Mouse (Mus musculus) megakaryocyte progenitor cell, adult 5-6 weeks (primary cell): ENCODE measurements around the gene Rps24. TPM values are rescaled to one million over a fixed set of nuclear protein-coding genes. Genes with fewer than 3 reads are reported as not detected.
A peak's percentile ranks its signal among the peaks of the same experiment; 100 is the strongest.
"Not testable (repeated sequence)": the region's sequence is repeated elsewhere in the genome, so short reads cannot be mapped to it uniquely, and the experiment has no call there.

Experiments
- ATAC-seq: replicated peaks from 2 replicates; pipeline ENCODE4 v1.8.0; 2016; ENCODE audit warnings: mild to moderate bottlenecking, moderate TSS enrichment, inconsistent platforms; ENCODE audit not compliant: poor library complexity
- total RNA-seq, 2 experiments: library from RNA; stranded (forward) in 1 of 2; stranded (reverse) in 1 of 2; fragments of 157-497, 149-512 nt in 1 of 2; fragments of 200-1000 nt in 1 of 2; gene quantifications; 2 replicates each; pipeline versions ENCODE4 v1.2.3 to v1.2.4; 2015 to 2017

Gene Rps24
- total RNA-seq (2015) (4,931 and 5,478 TPM in 2 replicates), total RNA-seq (2017) (4,866 and 6,009 TPM in 2 replicates)

GRCm38 (mm10) chr14:24486773-24487227 is at the start of gene Rps24, which contains the start of gene Polr3a:
Gene Rps24, plus strand, starts transcription at chr14:24487125.
Gene Polr3a, minus strand, starts transcription at chr14:24487058.
- ATAC-seq = peak; percentile 84

GRCm38 (mm10) chr14:24443529-24443928 is 43.4 kb upstream of the Rps24 start:
- ATAC-seq = 0 out of 2 replicates have a peak, but pooled peaks have one; percentile 26

- ATAC-seq = no peak
These were observed 28.7 kb upstream of the Rps24 start for GRCm38 (mm10) chr14:24458191-24458590.

- no peak for ATAC-seq
These were observed 18.1 kb upstream of the Rps24 start for GRCm38 (mm10) chr14:24468806-24469205.

GRCm38 (mm10) chr14:24486241-24486767 is 621 bp upstream of the Rps24 start:
- ATAC-seq = peak; percentile 10

GRCm38 (mm10) chr14:24489772-24490171 is 2.8 kb downstream of the Rps24 start:
- not testable (repeated sequence) for ATAC-seq

- ATAC-seq = peak; percentile 86
These were observed 3.7 kb downstream of the Rps24 start for GRCm38 (mm10) chr14:24490468-24491265.

- ATAC-seq = 0 out of 2 replicates have a peak, but pooled peaks have one; percentile 9
These were observed 4.5 kb downstream of the Rps24 start for GRCm38 (mm10) chr14:24491266-24491981.

GRCm38 (mm10) chr14:24493256-24493655 is 6.3 kb downstream of the Rps24 start:
- no peak for ATAC-seq

GRCm38 (mm10) chr14:24496507-24496906 is 9.6 kb downstream of the Rps24 start:
- no peak for ATAC-seq

GRCm38 (mm10) chr14:24497443-24497842 is 10.5 kb downstream of the Rps24 start:
- ATAC-seq = no peak

GRCm38 (mm10) chr14:24498561-24499255 is 11.8 kb downstream of the Rps24 start:
- 0 out of 2 replicates have a peak, but pooled peaks have one; percentile 1 for ATAC-seq

- ATAC-seq = no peak
These were observed 12.6 kb downstream of the Rps24 start for GRCm38 (mm10) chr14:24499478-24499877.

GRCm38 (mm10) chr14:24500091-24500844 is 13.3 kb downstream of the Rps24 start:
- peak; percentile 71 for ATAC-seq

- ATAC-seq = peak; percentile 5
These were observed 13.9 kb downstream of the Rps24 start for GRCm38 (mm10) chr14:24500845-24501186.

GRCm38 (mm10) chr14:24501256-24501655 is 14.3 kb downstream of the Rps24 start:
- no peak for ATAC-seq

GRCm38 (mm10) chr14:24507452-24508069 is 20.6 kb downstream of the Rps24 start:
- ATAC-seq = no peak

- ATAC-seq = no peak
These were observed 21.3 kb downstream of the Rps24 start for GRCm38 (mm10) chr14:24508070-24508773.

- ATAC-seq = no peak
These were observed 22.6 kb downstream of the Rps24 start for GRCm38 (mm10) chr14:24509557-24509956.
